Mouse (Mus musculus) lung, adult 2 months (tissue): ENCODE measurements around the gene Mettl17. TPM values are rescaled to one million over a fixed set of nuclear protein-coding genes. Genes with fewer than 3 reads are reported as not detected.

Experiments used
- DNase-seq: peaks from one replicate; pipeline ENCODE4 v3.0.0; 2022
- H3K4me1 ChIP-seq: fragments of 200-500 bp; 2 replicates; pipeline ENCODE4 v1.6.1; 2011; ENCODE audit warnings: low read length; ENCODE audit not compliant: control insufficient read depth, insufficient read depth
- H3K4me3 ChIP-seq: fragments of 200-500 bp; replicated peaks from 2 replicates; pipeline ENCODE3; 2011; ENCODE audit warnings: low read depth, mild to moderate bottlenecking, control low read depth, low read length; ENCODE audit errors: extremely low read depth
- CTCF ChIP-seq: fragments of 200-500 bp; IDR thresholded peaks from 2 replicates; pipeline ENCODE4 v1.5.1; 2011; ENCODE audit warnings: mild to moderate bottlenecking, low read length, control low read depth; ENCODE audit not compliant: insufficient read depth
- POLR2A ChIP-seq: fragments of 200-500 bp; IDR thresholded peaks from 2 replicates; pipeline ENCODE4 v1.6.1; 2011; ENCODE audit warnings: low read depth, mild to moderate bottlenecking, control low read depth, low read length, borderline replicate concordance; ENCODE audit errors: extremely low read depth
- WGBS: fragments of 180-500 bp; shearing (Covaris S2); methylation state at CpG from one replicate; pipeline ENCODE4 v1.1.7; 2018; 5-methylcytosine and 5-hydroxymethylcytosine counted together
- polyA plus RNA-seq: library from polyadenylated mRNA; depleted of rRNA; stranded (reverse); fragments of >200 nt; gene quantifications from 2 replicates; pipeline ENCODE4 v1.2.3, GENCODE M21; 2012

The Mettl17 gene
- polyA plus RNA-seq, 1 experiment, result 27.2 TPM

DNA sequence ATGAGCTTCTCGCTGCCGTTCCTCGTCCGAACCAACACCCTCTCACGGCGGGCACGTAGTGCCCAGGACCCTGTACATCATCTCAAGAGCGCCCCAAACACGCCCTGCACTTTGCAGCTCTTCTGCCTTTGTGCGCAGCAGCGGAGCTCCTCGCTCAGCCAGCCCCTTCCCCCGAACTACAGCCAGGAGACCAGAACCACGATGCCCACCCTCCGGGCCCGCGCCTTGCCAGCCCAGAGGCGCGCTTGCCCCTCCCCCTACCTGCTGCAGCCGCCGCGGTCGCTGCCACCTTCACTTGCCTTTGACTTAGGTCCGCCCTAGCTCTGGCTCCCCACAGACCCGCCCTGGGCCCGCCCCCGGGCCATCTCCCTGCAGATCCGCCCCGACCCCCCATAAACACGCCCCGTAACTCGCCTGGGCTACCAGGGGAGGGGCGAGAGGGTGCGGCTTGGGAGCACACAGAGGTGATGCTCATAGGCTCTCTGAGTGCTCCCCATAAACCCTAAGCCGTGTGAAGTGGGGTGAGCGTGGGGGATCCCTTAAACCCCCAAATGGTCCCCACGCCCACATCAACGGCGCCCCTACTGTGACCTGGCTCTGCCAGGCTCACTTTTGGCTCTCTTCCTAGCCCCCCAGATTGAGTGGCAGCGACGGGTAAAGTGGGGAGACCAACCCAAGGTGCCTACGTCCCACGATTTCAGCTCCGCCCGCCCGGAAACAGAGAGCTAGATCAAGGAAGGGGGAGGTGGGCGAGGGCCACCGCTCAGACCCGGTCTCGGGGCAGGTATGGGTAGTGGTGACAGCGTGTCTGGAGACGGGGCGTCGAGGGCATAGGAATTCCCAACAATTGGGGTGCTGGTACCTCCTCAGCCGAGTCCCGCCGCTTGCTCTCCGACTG, 28.7 kb downstream of the Mettl17 start:
- H3K4me1 ChIP-seq, result peaks cover 6% of the 10 kb centered on the region

DNA sequence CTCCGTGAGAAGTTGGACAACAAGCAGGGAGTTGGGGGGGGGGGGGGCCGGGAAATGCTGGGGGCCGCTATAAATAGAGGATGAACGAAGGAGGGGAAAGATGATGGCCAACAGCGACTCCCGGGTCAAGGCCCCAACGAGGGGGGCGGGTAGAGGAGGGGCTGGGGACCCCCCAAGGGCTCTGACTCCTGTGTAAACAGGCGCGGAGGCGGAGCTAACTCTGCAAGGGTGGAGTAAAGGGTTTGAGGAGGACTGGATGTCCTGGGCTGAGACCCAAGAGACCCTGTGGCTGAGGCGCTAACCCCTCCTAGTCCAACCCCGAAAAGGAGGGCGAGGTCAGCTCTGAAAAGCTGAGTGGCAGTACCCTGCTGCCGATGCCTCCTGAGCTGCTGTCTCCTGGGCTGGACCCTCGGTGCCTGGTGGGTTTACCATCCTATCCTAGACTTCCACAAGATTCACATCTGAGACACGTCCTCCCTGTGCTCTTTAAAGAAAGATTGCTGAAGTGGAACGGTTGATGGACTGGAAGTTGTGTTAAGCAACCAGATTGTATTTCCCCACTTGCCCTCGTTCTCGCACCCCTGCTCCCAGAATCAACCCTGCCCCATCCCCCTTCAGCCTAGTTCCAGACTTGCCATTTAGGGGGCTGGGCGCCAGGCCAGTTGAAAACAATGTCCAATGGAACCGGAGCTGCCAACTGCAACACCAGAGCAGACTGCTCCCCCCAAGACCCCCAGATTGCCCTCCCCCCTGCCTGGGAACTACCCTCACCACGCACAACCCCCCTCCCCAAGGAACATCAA, 29.5 kb downstream of the Mettl17 start, which contains the start of gene Ndrg2:
Ndrg2 (minus strand) TSS at position 199 of the 803 bp plus-strand sequence.
- WGBS, result 5% methylated on average over 23 of the region's 23 CpGs
- H3K4me1 ChIP-seq, result peaks cover 6% of the 10 kb centered on the region
- DNase-seq, result peak; percentile 60
- peak within 1 kb of the TSS; percentile 85 for H3K4me3 ChIP-seq
- TF ChIP-seq CTCF (no peak), POLR2A (peak; percentile 67; the same call in 1 of the 2 replicates)

More for the DNA sequence above, 28.7 kb downstream of the Mettl17 start:
- 1% methylated on average over 58 of the region's 58 CpGs for WGBS
- DNase-seq, result peak; percentile 62
- peak overlapping the region; percentile 85 for H3K4me3 ChIP-seq
- TF ChIP-seq POLR2A, result peak; percentile 73; the same call in 1 of the 2 replicates
- no peak for TF ChIP-seq CTCF

DNA sequence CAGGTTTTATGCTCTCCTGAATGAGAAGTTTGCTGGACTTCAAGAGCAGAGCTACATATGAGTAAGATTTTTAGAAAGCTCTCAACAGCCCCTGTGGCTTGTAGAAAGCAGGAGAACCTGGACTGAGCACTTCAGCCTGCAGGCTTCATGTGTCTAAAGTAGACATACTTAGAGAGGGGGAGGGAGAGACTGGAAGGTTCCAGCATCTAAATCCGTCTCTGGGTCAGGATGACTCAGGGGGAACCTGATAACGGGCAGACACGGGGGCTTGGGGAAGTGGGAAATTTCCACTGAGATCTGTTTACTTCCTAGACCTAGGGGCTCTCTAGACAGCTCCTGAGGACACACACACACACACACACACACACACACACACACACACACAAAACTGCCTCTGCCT, 30.4 kb downstream of the Mettl17 start:
- Histone ChIP-seq H3K4me1 (peaks cover 6% of the 10 kb centered on the region), H3K4me3 (no peak overlapping the region)
- 5% methylated on average over 3 of the region's 3 CpGs for WGBS
- TF ChIP-seq CTCF (no peak), POLR2A (no peak)
- DNase-seq, result no peak

DNA sequence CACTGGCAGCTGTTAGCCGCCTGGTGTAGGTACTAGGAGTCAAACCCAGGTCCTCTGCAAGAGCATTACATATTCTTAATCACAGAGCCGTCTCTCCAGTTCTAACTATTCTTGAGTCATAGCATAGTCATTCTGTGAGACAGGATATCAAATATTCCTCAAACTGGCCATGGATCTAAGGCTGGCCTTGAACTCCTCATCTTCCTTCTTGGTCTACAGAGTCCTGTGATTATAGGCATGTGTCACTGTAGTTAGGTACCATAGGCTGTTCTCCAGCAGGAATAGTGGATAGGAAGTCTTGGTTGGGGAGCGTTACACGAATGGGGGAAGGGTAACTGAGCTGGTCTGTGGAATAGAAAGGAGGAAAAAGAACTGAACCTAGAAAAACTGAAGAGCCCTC, 31.9 kb downstream of the Mettl17 start:
- WGBS, result 84% methylated on average over 4 of the region's 4 CpGs
- TF ChIP-seq CTCF (no peak), POLR2A (no peak)
- DNase-seq, result no peak
- H3K4me3 ChIP-seq, result no peak overlapping the region
- peaks cover 6% of the 10 kb centered on the region for H3K4me1 ChIP-seq

DNA sequence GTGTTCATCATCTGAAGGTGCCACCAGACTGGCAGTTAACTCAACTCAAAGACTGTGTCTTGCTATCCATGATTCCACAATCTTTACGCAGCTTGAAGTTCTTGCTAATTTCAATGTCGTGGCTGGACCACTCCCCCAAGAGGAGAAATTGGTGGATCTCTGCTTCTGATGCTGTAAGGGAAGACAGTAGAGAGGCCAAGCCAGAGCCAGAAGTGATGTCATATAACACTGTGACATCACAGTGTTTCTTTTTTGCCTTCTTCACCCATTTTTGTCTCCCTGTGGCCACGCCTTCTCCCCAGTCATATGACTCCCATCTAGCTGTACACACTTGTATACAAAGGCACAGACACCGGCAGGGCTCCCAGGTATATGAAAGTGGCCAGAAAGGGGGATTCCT, 33.5 kb downstream of the Mettl17 start, which contains the start of gene Tppp2:
Tppp2 (plus strand) TSS at position 301 of the 400 bp plus-strand sequence.
- 91% methylated on average over 4 of the region's 4 CpGs for WGBS
- H3K4me3 ChIP-seq, result no peak within 1 kb of the TSS
- TF ChIP-seq POLR2A, result no peak
- no peak for TF ChIP-seq CTCF
- peaks cover 6% of the 10 kb centered on the region for H3K4me1 ChIP-seq
- DNase-seq, result no peak

DNA sequence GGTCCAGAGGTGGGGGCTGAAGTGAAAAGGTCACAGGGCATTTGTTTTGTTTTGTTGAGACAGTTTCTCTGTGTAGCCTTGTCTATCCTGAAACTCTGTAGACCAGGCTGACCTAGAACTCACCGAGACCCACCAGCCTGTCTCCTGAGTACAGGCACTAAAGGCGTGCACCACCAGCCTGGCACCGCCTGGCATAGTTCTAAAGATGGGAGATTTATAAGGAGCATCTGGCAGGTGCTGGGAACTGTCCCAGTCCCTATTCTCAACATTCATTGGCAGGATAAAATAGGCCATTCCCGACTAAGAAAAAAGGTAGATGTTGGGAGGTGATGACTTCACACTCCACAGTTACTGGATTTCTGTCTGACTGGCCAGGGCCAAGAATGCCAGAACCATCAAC, 34.3 kb downstream of the Mettl17 start:
- Histone ChIP-seq H3K4me3 (no peak overlapping the region), H3K4me1 (peaks cover 6% of the 10 kb centered on the region)
- no peak for DNase-seq
- TF ChIP-seq POLR2A, result no peak
- no peak for TF ChIP-seq CTCF
- 84% methylated on average over 4 of the region's 4 CpGs for WGBS

DNA sequence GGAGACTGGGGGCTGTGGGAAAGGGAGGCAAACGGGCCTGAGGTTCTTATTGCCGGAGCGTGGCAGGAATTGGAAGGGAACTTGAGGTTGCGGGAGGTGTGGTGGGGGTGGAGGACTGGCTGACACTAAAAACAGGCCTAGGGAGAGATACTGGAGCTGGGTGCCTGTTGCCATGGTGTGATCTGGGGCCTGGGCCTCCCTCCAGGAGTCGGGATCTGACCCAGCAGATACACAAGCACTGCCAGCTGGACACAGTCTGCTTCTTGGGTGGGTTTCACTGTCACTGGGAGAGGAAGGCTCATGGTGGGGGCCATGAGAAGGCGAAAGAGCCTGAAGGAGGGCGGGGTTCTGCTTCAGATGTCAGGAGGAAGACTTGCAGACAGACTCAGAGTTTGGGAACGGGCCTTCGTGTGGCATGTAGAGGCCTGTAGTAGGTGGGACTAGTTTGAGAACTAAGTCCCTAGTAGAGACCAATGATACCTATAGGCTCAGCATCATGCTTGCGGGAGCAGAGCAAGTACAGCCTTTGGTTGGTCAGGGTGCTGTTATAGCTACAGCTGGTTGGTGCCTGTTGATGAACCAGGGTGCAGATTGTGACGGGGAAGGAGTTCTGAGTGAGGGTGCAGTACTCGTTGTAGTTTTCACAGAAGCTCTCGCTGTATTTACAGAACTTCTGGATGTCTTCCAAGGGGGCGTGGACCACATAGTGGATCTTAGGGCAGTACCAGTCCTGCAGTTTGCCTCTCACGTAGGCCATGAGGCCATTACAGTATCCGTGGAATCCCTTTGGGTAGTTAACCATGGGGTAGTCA, 37.3 kb downstream of the Mettl17 start:
- no peak for TF ChIP-seq POLR2A
- TF ChIP-seq CTCF, result no peak
- Histone ChIP-seq H3K4me1 (no peaks in the 10 kb centered on the region), H3K4me3 (no peak overlapping the region)
- DNase-seq, result no peak
- 60% methylated on average over 16 of the region's 16 CpGs for WGBS

DNA sequence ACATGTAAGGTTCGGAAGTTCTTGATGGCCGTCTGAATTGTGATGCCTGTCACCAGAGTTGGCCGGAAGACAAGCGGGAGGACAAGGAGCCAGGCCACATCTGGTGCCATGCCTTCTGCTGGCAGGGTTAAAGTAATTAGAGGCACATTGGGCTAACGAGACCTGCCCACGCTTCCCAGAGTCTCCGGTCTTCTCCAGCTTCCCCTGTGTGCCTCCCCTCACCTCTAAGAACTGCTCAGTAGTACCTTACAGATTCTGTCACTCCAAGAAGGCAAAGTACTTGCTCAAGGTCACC, 37.9 kb downstream of the Mettl17 start, which contains the start of gene Rnase13:
Rnase13 (minus strand) TSS at position 203 of the 295 bp plus-strand sequence.
- TF ChIP-seq CTCF, result no peak
- no peak for TF ChIP-seq POLR2A
- no peak within 1 kb of the TSS for H3K4me3 ChIP-seq
- H3K4me1 ChIP-seq, result no peaks in the 10 kb centered on the region
- 85% methylated on average over 7 of the region's 7 CpGs for WGBS
- DNase-seq, result no peak

DNA sequence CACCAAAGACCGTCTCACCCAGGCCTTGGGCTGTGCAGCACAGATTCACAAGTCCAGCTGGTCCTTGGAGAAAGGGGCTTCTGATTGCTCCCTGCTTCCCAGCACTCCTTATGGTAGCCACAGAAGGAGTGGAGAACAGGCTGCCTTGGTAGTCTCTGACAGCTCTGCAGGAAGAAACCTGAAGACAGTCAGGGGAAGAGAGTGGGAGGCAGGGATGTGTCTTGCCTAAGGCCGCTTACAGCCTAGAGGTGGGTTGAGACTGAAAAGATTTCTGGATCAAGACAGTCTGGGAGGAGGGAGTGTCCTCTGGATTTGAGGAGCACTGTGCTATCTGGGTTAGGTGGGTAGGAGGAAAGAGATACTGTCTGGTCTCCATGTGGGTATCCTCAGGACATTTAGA, 38.3 kb downstream of the Mettl17 start:
- Histone ChIP-seq H3K4me3 (no peak overlapping the region), H3K4me1 (no peaks in the 10 kb centered on the region)
- no peak for TF ChIP-seq CTCF
- TF ChIP-seq POLR2A, result no peak
- WGBS, result 91% methylated on average over 2 of the region's 2 CpGs
- DNase-seq, result no peak
